Mouse (Mus musculus) lung, postnatal 0 days (tissue): ENCODE measurements around the gene Tln2. TPM values are rescaled to one million over a fixed set of nuclear protein-coding genes. Genes with fewer than 3 reads are reported as not detected.

Experiments
- ATAC-seq: fragments of 200-750 bp; cut with Nextera tagmentation; 2 replicates; pipeline ENCODE4 v1.8.0; 2017; ENCODE audit warnings: moderate library complexity
- DNase-seq: peaks from one replicate; pipeline ENCODE4 v3.0.0-alpha.2; 2016; ENCODE audit warnings: low spot score
- H3K27ac ChIP-seq: fragments of 300-500 bp; sonication (generic); 2 replicates; pipeline ENCODE4 v1.5.1; 2014; ENCODE audit warnings: antibody characterized with exemption, mild to moderate bottlenecking, low read length, mixed read lengths
- H3K27me3 ChIP-seq: fragments of 300-500 bp; sonication (generic); replicated peaks from 2 replicates; pipeline ENCODE4 v1.6.1; 2014; ENCODE audit warnings: low read length, mixed read lengths; ENCODE audit not compliant: insufficient read depth
- H3K36me3 ChIP-seq: fragments of 300-500 bp; sonication (generic); 2 replicates; pipeline ENCODE4 v1.6.1; 2014; ENCODE audit warnings: low read length, mixed read lengths; ENCODE audit not compliant: insufficient read depth
- H3K4me1 ChIP-seq: fragments of 300-500 bp; sonication (generic); 2 replicates; pipeline ENCODE4 v1.6.1; 2014; ENCODE audit warnings: antibody characterized with exemption, low read depth, low read length, mixed read lengths; ENCODE audit not compliant: insufficient read depth
- H3K4me2 ChIP-seq: fragments of 300-500 bp; sonication (generic); replicated peaks from 2 replicates; pipeline ENCODE4 v1.6.1; 2014; ENCODE audit warnings: low read depth, mild to moderate bottlenecking, low read length, moderate library complexity, mixed read lengths
- H3K4me3 ChIP-seq: fragments of 300-500 bp; sonication (generic); 2 replicates; pipeline ENCODE4 v1.5.1; 2014; ENCODE audit warnings: low read depth, low read length
- H3K9ac ChIP-seq: fragments of 300-500 bp; sonication (generic); replicated peaks from 2 replicates; pipeline ENCODE4 v1.6.1; 2014; ENCODE audit warnings: low read depth, mild to moderate bottlenecking
- H3K9me3 ChIP-seq: fragments of 300-500 bp; sonication (generic); 2 replicates; pipeline ENCODE4 v1.6.1; 2016; ENCODE audit warnings: low read length, mixed read lengths
- CTCF ChIP-seq: IDR thresholded peaks from 2 replicates; pipeline ENCODE4 v1.5.1; 2016; ENCODE audit warnings: antibody characterized with exemption, mild to moderate bottlenecking
- EP300 ChIP-seq: IDR thresholded peaks from 2 replicates; pipeline ENCODE4 v1.6.1; 2016; ENCODE audit warnings: antibody characterized with exemption, mild to moderate bottlenecking, control low read depth
- WGBS: fragments of 180-500 bp; shearing (Covaris S2); extraction: QIAGEN DNeasy Blood & Tissue Kit; methylation state at CpG from one replicate; pipeline ENCODE4 v1.1.7; 2014; 5-methylcytosine and 5-hydroxymethylcytosine counted together
- polyA plus RNA-seq: library from polyadenylated mRNA; unstranded; fragments of >200 nt; fragmentation: Nextera tagmentation; extraction: Ambion mirVana; gene quantifications from 2 replicates; pipeline ENCODE4 v1.2.1, GENCODE M21; 2015

Tln2 gene
- polyA plus RNA-seq, 1 experiment from 2014 or later: 9.9 TPM

DNA sequence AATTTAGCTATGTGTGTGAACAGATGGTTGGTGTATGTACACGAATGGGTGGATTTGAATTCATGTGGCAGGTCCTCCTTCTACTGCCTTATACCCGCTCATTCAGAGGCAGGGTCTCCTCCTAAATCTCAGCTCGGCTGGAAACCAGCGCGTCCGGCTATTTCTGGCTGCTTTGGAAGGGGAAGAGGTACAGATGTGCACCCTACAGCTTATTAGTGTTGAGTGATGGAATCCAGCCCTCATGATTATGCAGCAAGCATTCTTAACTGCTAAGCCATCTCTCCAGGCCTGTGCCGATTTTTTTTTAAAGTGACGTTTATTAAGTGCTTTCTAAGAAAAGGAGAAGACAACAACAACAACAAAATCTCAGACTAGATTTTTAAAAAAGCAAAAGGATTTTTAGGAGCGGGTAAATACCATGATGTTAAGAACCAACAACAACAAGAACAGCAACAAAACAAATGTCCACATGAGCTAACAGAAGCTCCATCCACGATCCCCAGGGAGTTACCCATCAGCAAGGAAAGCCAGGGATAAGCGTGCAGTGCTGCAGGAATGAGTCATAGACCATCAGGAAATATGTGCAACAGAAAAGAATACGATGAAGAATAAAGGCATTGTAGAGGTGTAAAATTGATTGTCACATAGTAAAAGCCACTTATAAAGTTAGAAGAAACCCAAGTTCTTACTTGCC lies 130.2 kb downstream of the Tln2 start:
- Histone ChIP-seq H3K4me3 (no peak overlapping the region), H3K4me2 (no peak overlapping the region), H3K4me1 (no peaks in the 10 kb centered on the region), H3K9ac (no peak overlapping the region), H3K9me3 (no peaks in the 10 kb centered on the region), H3K36me3 (no peaks in the 10 kb centered on the region), H3K27ac (no peak overlapping the region), H3K27me3 (no peaks in the 10 kb centered on the region)
- DNase-seq (peak; percentile 55), ATAC-seq (peak; percentile 60; the same call in 1 of the 2 replicates)
- 0 out of 2 replicates have a peak, but pooled peaks have one; percentile 11 for TF ChIP-seq EP300
- no peak for TF ChIP-seq CTCF
- 57% methylated on average over 12 of the region's 12 CpGs for WGBS

DNA sequence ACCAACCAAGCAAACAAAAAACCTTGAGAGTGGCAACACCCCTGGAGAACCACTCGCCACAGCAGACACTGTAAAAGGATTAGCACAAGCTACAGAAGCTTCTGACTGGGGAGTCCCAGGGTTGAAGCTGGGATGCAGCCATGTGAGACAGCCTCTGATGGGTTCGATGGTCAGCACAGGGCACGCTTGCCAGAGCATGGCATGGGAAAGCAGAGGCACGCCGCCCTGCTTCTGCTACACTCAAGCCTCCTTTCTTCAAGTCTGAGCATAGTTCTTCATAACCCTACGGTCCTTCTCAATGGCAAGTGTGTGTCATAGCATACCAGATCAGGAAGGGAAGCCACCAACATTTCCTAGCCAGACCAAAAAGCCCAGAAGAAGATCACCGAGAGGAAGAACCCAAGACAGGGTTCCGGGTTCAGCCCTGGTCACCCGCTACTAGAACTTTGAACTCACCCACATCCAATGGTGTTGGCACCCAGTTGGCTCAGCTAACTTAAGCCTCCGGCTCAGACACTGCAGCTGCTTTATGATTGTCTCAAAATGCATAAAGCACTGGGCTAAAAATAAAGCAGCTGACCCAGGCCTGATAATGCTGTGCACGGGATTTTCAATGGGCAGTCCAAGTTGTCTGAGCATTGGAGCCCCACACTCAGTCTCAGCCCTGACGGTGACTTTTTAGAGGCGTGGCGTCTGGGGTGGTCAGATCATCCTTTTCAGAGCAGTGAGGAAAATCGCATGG lies 131.0 kb downstream of the Tln2 start:
- no peak overlapping the region for H3K4me2 ChIP-seq
- TF ChIP-seq EP300: no peak
- TF ChIP-seq CTCF: no peak
- peak; percentile 16; the same call in 1 of the 2 replicates for ATAC-seq

GRCm38 (mm10) chr9:67426304-67426703 lies 133.2 kb downstream of the Tln2 start:
- TF ChIP-seq EP300 (no peak), CTCF (no peak)
- H3K27me3 ChIP-seq: no peaks in the 10 kb centered on the region
- 61% methylated on average over 3 of the region's 3 CpGs for WGBS
- H3K36me3 ChIP-seq: no peaks in the 10 kb centered on the region
- no peak overlapping the region for H3K27ac ChIP-seq
- H3K9ac ChIP-seq: no peak overlapping the region
- ATAC-seq (no peak), DNase-seq (no peak)
- H3K9me3 ChIP-seq: no peaks in the 10 kb centered on the region
- H3K4me1 ChIP-seq: no peaks in the 10 kb centered on the region
- no peak overlapping the region for H3K4me2 ChIP-seq
- no peak overlapping the region for H3K4me3 ChIP-seq

More for the DNA sequence above, 131.0 kb downstream of the Tln2 start:
- Histone ChIP-seq H3K4me3 (no peak overlapping the region), H3K9me3 (no peaks in the 10 kb centered on the region), H3K27ac (no peak overlapping the region), H3K27me3 (no peaks in the 10 kb centered on the region), H3K9ac (no peak overlapping the region), H3K4me1 (no peaks in the 10 kb centered on the region), H3K36me3 (no peaks in the 10 kb centered on the region)
- WGBS: 73% methylated on average over 15 of the region's 15 CpGs
- peak; percentile 13 for DNase-seq

DNA sequence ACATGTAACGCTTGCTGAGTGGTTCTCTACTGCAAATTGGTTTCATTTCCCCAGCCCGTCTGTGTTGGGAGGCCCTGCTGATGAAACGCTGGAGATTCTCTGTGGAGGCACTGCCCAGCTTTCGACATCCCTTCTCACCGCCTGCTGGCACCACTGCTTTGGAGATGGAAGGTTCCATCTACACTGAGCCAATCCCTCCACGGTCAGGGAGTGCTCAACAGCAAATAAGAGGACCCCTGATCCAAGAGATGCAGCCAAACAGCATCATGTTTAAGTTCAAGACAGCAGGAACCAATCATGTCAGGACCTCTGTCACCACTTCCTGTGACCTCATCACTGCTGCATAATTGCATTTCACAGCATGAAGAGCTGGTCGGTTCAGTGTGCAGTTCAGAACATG lies 135.4 kb downstream of the Tln2 start:
- Histone ChIP-seq H3K4me3 (no peak overlapping the region), H3K9me3 (no peaks in the 10 kb centered on the region), H3K27ac (no peak overlapping the region), H3K36me3 (no peaks in the 10 kb centered on the region), H3K4me2 (no peak overlapping the region), H3K27me3 (no peaks in the 10 kb centered on the region), H3K4me1 (no peaks in the 10 kb centered on the region), H3K9ac (no peak overlapping the region)
- 53% methylated on average over 7 of the region's 7 CpGs for WGBS
- no peak for TF ChIP-seq CTCF
- TF ChIP-seq EP300: no peak
- ATAC-seq (peak; percentile 38; the same call in 1 of the 2 replicates), DNase-seq (peak; percentile 54)

- TF ChIP-seq CTCF (no peak), EP300 (no peak)
- no peak for ATAC-seq
Measured at GRCm38 (mm10) chr9:67418092-67418491, 141.4 kb downstream of the Tln2 start.

DNA sequence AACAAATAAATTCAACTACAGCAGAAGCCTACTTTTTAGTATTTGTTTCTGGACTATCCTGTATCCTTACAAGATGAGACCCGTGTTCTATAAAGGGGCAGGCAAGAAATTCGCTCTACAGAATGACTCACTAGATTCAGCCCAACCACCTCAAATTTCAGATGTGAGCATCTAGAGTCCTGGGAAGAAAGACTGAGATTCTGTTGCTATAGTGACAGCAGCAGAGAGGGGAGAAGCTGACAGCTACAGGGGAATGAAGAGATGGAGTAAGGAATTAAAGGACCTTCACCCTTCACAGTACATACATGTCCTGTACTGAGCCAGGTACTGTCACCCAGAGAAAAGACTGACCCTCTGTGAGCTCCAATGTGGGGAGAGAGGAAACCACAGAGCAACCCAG lies 148.8 kb downstream of the Tln2 start:
- no peaks in the 10 kb centered on the region for H3K4me1 ChIP-seq
- WGBS: 86% methylated on average over 2 of the region's 2 CpGs
- ATAC-seq: no peak

More at GRCm38 (mm10) chr9:67418092-67418491, 141.4 kb downstream of the Tln2 start:
- no peak overlapping the region for H3K4me2 ChIP-seq
- H3K4me1 ChIP-seq: no peaks in the 10 kb centered on the region
- H3K36me3 ChIP-seq: no peaks in the 10 kb centered on the region
- DNase-seq: no peak
- no peak overlapping the region for H3K4me3 ChIP-seq
- H3K9ac ChIP-seq: no peak overlapping the region
- WGBS: 69% methylated on average over 6 of the region's 6 CpGs
- no peak overlapping the region for H3K27ac ChIP-seq
- H3K9me3 ChIP-seq: no peaks in the 10 kb centered on the region
- no peaks in the 10 kb centered on the region for H3K27me3 ChIP-seq

More for the DNA sequence above, 148.8 kb downstream of the Tln2 start:
- Histone ChIP-seq H3K27me3 (no peaks in the 10 kb centered on the region), H3K9ac (no peak overlapping the region), H3K9me3 (no peaks in the 10 kb centered on the region), H3K36me3 (no peaks in the 10 kb centered on the region), H3K27ac (no peak overlapping the region), H3K4me2 (no peak overlapping the region), H3K4me3 (no peak overlapping the region)
- no peak for DNase-seq
- no peak for TF ChIP-seq EP300
- no peak for TF ChIP-seq CTCF
